Mouse (Mus musculus) CH12F3 (cell line): ENCODE data around the gene Oprm1.

Source experiments
- in situ Hi-C: fragments of 300-500 bp; cut with MboI; formaldehyde crosslinking; loops from 2 replicates; pipeline ENCODE4 v1.14.3; 2020; ENCODE audit warnings: low sequenced_read_pairs

Gene Oprm1

DNA sequence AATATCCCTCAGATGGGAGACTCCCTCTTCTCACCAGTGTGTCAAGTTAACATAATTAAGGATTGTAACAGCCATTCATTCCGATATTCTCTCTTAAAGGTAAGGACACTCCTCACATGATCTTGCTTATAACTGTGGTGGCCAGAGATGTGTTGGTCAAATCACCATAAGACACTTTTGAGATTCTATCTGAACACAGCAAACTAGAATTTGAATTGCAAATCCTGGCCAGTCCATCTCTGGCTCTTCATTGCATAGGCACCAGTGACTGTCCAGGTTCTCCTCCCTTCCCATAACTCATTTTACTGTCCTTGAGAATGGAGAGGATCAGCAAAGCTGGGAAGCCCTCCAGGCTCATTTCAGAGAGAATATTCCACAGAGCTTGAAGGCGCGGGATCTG lies at the start of gene Oprm1:
Gene Oprm1 (plus strand): TSS at position 301 of the 400 bp plus-strand sequence.
- in situ Hi-C loops: no loop called here

DNA sequence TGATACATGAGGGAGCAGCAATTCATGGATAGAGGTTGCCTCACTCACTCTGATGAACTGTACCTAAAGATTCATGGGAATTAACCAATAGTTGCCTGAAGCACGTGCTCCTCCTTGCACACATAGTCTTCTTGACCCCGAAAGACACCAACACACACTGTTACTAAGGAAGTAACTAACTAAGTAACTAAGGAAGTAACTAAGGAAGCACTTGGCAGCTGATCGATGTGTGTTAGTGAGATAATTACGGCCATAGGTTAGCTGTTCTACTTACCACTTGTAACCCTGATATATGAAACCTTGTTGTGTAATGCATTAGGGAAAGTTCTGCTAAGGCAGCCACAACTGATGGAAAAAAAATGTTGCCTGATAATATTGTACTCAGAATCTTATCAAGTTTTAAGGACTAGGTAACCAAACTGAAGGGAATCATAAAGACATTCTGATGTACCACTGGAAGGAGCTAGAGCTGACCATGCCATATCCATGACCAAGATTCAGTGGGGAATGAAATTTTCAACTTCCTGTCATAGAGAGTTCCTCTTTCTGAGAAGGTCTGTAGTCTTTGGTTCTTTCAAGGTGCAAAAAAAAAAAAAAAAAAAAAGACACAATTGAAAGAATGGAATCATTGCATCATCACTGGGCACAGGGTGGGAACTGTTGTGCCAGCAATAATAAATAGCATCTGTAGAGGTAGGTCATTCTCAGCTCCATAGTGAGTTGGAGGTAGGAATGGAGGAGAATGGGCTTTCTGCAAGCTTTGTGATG lies 40.9 kb upstream of the Oprm1 start:
- in situ Hi-C loops: no loop called here

DNA sequence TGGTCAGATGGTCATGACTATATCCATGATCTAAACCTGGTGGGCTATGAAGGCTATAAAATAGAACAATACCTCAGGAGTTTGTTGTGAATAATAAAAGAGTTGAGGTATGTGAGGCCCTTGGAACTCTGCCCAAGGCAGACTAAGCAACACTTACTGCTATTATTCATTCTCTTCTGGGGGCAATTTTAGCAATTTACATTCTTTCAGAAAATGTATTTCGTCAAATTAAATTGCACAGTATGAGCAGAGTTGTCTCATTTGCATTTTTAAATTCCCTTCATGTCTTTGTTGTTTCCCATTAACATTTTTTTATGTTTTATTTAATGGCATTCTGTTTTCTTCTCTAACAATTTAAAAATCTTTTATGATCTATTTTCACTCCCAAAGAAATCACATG lies 34.5 kb upstream of the Oprm1 start:
- in situ Hi-C loops: no loop called here

DNA sequence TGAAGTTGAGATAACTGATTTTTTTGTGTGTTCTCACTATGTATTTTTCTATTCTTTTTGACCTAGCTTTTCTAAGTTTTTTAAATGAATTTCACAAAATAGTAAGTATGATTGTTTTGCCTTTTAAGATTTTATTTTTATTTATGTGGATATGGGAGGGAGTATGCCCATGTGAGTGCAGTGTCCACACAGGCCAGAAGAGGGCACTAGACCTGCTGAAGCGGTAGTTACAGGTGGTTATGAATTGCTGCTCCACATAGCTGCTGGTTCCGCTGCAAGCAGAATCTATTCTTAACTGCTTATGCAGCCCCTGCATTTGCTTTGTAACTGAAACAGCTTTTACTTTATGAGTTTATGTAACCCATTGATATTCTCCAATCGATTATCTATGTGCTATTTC lies 29.8 kb upstream of the Oprm1 start:
- in situ Hi-C loops: no loop called here

DNA sequence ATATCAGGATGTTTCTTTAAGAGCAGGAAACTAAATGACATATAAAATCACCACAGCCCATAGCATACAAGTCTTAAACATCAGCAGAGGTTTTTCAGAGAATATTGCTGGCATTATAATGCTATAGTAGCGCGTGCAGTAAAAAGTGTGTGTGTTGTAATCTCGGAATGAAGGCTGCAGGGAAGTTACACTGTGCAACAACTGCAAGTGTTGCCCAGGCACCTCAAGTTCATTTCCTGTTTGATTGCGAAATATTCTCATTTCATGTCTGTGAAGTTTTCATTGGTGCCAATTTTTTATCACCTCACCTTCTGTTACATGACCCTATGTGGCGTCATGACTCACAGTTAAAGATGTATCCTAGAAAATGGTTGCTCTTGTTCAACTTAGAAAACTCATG lies 4.9 kb upstream of the Oprm1 start:
- in situ Hi-C loops: no loop called here

DNA sequence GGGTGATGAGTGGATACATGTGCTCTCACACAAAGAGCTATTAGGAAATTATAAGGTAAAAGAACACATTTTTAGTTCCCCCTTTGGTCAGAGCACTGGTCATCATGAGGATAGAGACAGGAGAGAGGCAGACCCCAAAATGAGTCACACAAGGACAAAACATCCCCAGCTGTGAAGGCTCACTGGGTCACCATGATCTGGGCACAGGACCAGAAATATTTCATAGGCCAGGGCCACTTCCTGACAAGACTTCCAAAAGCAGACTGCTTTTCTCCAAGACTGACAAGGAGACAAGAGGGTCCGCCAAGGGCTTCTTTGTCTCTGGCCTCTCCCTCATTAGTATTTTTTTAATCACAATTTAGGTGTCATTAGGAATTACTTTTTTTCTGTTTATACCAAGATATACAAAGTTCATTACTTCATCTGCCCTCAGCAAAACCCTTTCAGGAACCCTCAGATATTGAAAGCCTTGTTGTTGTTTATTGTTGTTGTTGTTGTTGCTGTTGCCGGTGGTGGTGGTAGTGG lies 3.0 kb downstream of the Oprm1 start, which contains the start of gene Gm10945:
Gene Gm10945 (minus strand): TSS at position 475 of the 525 bp plus-strand sequence.
- in situ Hi-C loops: no loop called here

- in situ Hi-C loops: no loop called here
Measured at GRCm38 (mm10) chr10:6788517-6789237, 30.4 kb downstream of the Oprm1 start.

GRCm38 (mm10) chr10:6790226-6790625 lies 31.9 kb downstream of the Oprm1 start:
- in situ Hi-C loops: no loop called here

DNA sequence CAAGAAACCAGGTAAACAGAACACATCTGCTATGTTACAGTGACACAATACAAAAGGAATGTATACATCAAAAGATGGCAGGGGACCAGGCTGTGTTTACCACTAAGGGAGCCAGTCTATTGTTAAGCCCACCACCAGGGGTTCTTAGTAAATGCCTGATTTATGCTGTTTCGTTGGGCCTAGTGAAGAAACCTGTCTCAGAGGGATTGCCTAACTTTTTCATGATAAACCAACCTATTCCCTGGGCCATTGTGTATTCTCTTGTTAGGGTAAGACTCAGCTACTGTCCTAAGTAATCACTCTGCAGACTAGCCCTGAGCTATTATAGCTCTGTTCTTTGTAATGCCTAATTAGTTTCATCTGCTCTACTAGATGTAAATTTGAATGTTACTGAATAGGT lies 62.3 kb downstream of the Oprm1 start:
- in situ Hi-C loops: no loop called here

DNA sequence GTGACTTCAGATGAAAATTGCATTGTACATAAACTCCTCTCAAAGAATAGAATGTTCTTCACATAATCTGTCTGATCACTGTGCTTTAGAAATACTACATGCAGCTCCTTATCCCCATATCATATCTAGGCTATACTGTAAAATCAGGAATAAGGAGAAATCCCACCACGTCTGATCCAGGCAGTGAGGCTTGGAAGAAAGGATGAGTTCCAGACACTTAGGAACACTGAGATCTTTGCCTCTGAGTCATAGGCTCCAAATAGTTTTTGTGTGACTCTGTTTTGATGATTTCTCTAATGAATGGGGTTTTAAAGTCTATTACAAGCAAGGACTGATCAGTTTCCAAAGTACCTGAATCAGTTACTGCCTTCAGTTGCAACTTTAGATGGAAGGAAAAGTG lies 83.9 kb downstream of the Oprm1 start:
- in situ Hi-C loops: no loop called here

- in situ Hi-C loops: no loop called here
Measured at GRCm38 (mm10) chr10:6846283-6846682, 88.0 kb downstream of the Oprm1 start.

- in situ Hi-C loops: no loop called here
Measured at GRCm38 (mm10) chr10:6848162-6848754, 90.0 kb downstream of the Oprm1 start.

GRCm38 (mm10) chr10:6848834-6849233 lies 90.5 kb downstream of the Oprm1 start:
- in situ Hi-C loops: no loop called here

DNA sequence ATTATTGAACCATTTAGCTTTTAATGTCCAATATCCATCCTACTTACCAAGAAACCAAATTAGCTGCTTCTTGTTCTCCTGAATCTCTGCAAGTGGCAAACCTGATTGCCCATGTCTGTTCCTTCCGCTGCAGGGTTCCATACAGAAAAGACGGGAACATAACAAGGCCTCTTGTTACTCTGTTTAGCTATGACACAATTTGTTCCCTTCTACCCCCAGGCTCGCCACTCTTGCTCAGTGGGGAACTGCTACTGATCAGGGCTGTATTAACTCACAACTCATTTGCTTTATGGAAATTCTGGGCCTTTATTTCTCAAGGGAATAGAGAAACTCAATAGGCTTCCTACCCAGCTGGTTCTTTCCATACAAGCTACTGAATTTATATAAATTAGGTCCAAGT lies 97.5 kb downstream of the Oprm1 start:
- in situ Hi-C loops: no loop called here

DNA sequence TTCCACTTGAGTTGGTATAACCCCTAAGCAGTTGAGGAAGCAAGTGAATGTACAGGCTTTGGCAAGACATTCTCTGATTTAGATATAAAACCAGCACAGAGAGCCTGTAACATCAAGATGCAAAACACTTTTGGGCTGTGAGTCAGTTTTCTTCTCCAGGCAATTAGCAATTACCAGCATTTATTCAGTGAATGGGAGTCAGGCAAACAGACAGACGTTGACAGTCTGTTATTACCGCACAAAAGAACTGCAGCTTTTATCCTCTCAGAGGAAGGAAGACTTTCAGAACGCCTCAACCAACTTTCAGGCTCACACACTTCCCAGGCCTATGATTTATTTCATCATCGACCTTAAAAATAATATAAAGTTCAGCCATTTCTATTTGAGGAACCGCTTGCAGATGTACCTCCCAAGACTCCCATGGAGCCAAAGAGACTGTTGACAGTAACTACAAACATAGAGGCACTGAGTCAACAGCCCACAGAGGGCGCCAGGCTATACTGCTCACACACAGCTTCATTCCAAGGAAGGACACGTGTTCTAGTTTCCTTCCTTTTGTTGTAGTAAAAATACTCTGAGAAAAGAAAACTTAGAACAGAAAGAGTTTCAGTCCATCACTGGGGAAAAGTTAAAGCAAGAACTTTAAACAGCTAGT lies 113.2 kb downstream of the Oprm1 start:
- in situ Hi-C loops: no loop called here

DNA sequence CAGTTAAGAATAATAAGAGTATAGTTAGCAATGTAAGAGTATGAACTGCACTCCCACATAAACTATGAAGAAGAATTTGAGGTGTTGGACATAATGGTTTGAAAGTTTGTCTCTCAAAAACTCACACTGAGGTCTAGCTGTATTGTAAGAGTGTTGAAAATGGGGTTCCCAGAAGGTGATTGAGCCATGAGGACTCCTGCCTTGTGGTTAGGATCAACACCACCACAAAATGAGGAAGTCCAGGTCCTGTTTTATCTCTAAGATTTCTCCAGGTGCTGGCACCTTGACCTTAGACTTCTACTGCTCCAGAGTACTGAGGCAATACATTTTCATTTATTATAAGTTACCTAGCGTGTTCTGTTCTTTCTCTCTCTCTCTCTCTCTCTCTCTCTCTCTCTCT lies 115.6 kb downstream of the Oprm1 start:
- in situ Hi-C loops: no loop called here

- in situ Hi-C loops: loop anchor here (25.0 kb wide), 1 partner anchor 184 kb away; the partner anchor contains the start of gene Ipcef1
Measured at GRCm38 (mm10) chr10:6878276-6878881, 120.1 kb downstream of the Oprm1 start.

DNA sequence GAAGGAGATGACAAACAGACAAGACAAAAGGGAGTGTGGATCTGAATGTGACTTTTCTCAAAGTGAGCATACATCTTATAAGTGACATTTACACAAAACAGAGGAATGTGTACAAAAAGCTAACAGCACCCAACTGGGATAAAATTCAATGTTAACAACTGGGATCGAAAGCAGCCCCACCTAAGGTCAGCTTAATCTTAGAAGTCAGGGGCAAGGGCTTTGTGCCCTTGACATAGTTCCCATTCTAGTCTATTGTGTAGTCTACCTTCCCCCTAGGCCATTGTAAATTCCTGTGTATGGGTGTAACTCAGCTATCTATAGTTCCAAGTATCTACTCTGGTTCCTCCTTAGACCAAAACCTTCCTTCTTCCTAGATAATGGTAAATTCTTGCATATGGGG lies 123.7 kb downstream of the Oprm1 start:
- in situ Hi-C loops: loop anchor here (25.0 kb wide), 1 partner anchor 180 kb away; the partner anchor contains the start of gene Ipcef1

DNA sequence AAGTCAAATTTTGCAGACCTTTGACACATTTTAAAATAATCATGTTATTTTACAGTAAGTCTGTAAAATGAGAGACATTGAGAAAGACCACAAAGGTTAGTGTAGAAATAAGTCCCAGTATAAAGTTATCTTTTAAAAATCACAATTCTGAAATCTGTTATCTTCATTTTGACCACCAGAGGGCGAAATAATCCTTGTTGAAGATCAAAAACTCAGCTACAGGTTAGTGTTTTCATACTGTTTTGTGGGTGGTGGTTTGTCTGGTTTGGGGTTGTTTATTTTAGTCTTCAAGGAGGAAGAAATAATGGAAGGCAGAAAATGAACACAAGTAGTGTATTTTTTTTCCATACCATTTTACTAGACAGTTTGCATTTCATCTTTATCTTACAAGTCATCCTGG lies 127.2 kb downstream of the Oprm1 start:
- in situ Hi-C loops: loop anchor here (25.0 kb wide), 1 partner anchor 177 kb away; the partner anchor contains the start of gene Ipcef1

- in situ Hi-C loops: loop anchor here (25.0 kb wide), 1 partner anchor 173 kb away; the partner anchor contains the start of gene Ipcef1
Measured at GRCm38 (mm10) chr10:6889640-6890245, 131.4 kb downstream of the Oprm1 start.
